Mouse (Mus musculus) embryo, embryonic 10.5 days (tissue): ENCODE results near the gene Nrxn2.
A peak's percentile ranks its signal among the peaks of the same experiment; 100 is the strongest.

Experiments
- DNase-seq: peaks from one replicate; pipeline ENCODE4 v3.0.0-alpha.2; 2015; ENCODE audit warnings: low spot score

Gene Nrxn2

DNA sequence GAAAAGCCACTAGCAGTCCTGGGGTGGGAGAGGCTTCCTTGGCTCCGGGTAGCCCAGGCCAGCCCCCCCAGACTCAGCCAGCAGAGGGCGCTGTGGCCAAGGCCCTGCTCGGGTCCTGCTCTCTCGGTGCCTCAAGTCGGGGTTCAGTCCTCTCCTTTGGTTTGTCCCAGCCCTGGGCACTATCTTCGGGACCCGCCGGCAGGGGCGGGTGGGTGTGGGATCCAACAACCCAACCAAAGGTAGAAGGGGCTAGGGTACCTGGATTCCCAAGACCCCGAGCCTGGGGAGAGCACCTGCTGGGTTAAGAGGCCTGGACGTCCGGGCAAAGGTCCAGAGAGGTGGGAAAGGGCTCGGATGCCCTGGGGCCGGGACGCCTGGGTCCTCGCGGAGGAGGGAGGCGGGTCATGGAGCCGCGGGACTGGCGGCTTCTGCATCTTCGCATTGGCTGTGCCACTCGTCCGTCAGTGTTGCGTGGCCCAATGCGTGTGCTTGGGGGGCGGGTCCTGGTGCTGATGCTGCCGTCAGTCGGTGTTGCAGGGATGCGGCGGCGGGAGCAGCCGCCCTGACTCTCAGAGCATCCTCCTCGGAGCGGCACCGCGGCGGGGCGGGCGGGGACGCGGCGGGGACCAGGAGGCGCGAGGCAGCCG lies at the start of gene Nrxn2:
Nrxn2 (plus strand) TSS at position 499 of the 647 bp plus-strand sequence.
- DNase-seq: peak; percentile 94

DNA sequence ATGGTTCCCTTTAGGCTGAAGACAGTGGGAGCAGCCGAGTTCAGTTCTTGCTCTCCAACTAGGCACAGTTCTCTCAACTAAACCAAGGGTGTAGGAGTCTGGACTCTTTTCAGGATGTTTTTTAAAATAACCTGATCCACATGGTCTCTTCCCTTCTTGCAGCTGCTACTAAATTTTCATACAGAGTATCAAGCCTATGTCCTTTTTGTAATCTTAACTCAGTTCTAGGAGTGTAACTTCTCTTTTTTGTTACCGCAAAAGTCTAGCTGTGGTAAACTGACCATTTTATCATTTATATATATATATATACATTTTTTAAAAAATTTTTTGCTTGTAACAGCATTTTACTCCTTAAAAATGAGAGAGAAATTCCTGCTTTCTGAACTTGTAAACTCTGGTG lies 48.4 kb upstream of the Nrxn2 start:
- DNase-seq: no peak

DNA sequence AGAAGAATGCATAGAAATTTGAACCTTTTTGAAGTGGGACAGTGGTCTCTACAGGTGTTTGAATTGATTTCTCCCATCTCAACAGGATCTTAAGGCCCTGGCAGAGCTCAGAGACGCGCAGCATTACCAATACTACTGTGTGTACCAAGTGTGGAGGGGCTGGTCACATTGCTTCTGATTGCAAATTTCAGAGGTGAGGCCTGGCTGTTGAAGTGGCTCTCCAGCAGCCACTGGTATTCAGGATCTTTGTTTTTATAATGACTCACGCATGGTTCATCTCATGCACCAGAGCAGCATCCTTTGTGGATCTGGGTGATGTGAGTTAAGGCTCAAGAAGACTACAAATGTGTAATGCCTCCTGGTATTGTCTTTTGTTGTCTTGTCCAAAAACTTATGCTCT lies 46.1 kb upstream of the Nrxn2 start:
- DNase-seq: no peak

DNA sequence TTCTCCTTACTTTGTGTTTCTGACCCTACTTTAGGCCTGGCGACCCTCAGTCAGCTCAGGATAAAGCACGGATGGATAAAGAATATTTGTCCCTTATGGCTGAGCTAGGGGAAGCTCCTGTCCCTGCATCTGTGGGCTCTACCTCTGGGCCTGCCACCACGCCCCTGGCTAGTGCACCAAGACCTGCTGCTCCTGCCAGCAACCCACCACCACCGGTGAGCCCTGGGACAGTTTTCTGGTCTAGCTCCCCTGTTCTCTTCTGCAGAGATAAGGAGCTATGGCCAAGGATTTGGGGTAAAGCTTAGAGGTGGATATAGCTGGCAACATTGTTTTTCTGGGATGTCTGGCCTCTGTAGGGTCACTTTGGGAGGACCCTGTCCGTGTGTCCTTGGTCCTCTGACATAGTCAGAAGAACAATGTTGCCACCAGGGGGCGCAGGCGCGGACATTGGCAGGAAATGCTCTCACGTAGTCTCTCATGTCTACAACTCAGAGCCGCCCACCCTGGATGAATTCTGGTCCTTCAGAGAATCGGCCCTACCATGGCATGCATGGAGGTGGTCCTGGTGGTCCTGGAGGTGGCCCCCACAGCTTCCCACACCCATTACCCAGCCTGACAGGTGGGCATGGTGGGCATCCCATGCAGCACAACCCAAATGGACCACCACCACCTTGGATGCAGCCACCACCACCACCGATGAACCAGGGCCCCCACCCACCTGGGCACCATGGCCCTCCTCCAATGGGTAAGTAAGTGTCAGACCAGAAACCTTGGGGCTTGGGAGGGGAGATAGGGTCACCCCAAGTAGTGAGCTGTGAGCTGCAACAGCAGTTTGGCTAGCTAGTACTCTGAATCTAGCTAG lies 44.8 kb upstream of the Nrxn2 start:
- DNase-seq: peak; percentile 82

DNA sequence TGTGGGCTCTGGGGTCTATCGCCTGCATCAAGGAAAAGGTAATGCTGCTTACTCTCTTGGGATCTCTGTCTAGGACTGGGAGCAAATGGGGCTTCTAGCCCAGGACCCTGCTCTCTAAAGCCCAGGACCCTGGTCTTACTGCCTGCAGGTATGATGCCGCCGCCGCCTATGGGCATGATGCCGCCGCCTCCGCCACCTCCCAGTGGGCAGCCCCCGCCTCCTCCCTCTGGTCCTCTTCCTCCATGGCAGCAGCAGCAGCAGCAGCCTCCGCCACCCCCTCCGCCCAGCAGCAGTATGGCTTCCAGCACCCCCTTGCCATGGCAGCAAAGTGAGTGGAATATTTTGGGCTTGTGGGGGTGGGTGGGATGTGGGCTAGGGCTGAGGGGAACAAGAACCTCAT lies 44.0 kb upstream of the Nrxn2 start:
- no peak for DNase-seq

DNA sequence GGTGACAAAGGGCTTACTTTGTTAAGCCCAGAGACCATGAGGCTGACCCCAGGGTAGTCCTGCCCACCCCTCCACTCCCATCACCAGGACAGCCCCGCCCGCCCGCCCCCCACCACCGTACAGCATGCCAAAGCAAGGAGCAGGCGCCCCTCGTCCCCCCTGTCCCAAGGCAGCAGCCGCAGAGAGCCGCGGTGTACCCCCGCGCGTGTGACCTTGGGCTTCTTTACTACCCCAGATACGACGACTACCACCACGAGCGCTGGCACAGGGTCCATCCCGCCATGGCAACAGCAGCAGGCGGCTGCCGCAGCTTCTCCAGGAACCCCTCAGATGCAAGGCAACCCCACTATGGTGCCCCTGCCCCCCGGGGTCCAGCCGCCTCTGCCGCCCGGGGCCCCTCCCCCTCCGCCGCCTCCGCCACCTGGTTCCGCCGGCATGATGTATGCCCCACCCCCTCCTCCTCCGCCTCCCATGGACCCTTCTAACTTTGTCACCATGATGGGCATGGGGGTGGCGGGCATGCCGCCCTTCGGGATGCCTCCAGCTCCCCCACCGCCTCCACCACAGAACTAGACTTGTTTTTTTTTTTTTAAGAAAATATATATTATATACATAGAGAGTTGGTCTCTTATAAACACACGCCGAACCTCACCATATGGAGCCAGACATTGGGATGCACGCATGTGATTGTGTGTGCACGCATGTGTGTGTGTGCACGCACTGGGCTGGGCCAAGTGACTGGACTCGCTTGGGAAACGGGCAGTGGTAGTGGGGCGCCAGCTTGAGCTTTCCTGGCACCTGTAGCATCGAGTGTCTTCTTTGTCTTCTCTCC lies 42.9 kb upstream of the Nrxn2 start:
- no peak for DNase-seq

DNA sequence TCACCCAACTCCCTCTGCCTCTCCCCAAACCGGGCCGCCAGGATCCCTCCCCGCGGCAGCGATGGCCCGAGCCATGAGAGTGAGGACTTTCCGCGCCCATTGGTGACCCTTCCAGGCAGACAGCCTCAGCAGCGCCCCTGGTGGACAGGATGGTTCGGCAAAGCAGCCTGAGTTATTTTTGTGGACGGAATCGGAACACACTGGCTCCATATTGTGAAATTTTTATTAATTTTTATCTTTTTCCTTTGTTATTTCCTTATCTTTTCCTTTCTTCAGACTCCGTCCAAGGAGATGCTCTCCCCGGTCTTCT lies 42.3 kb upstream of the Nrxn2 start:
- peak; percentile 62 for DNase-seq

DNA sequence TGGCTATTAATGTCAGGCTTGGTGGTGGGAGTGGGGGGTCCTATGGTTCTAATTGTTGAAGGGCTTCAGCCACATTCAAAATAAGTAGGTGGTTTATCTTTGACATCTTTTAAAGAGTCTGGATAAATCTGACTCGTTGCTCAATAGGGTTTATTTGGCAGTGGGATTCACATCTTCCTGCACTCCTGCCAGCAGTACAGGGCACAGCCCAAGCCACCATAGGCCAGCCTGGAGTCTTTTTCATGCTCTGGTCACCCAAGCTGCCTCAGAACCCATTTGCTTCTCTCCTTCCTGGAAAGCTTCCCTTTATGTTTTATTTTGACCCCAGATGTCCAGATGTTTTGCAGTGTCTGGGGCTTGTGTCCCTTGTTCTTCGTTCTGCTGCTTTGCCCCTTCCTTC lies 41.9 kb upstream of the Nrxn2 start:
- DNase-seq: no peak

DNA sequence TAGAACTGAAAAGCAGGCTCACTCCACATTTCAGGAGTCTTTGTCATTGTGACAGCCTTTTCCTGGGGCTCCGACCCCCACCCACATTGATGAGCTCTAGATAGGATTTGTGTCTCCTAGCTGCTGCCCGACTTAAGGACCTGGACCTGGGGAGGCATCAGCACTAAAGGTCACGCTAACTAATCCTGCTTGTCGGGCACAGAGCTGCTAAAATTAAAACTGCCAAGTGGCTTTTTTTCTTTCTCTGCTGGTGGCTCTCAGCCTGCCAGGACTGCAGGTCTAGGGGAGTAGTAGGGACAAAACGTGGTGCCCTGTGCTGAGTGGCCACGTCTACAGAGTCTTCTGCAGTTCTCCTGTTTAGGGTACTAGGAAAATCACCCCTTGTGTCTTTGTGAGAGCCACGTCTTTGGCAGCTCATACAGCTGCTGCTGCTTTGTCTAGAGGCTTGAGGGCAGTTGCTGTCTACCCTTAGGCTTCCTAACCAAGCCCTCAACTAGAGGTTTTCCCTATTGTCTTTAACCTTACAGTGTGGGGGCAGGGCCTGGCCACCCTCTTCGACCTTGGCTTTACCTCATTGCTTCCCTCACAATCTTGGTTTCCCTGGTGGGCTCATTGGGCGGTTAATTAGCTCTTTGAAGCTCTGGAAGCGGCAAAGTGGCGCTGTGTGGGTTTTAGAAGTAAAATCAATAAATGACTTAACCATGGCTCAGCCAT lies 41.0 kb upstream of the Nrxn2 start:
- peak; percentile 49 for DNase-seq

DNA sequence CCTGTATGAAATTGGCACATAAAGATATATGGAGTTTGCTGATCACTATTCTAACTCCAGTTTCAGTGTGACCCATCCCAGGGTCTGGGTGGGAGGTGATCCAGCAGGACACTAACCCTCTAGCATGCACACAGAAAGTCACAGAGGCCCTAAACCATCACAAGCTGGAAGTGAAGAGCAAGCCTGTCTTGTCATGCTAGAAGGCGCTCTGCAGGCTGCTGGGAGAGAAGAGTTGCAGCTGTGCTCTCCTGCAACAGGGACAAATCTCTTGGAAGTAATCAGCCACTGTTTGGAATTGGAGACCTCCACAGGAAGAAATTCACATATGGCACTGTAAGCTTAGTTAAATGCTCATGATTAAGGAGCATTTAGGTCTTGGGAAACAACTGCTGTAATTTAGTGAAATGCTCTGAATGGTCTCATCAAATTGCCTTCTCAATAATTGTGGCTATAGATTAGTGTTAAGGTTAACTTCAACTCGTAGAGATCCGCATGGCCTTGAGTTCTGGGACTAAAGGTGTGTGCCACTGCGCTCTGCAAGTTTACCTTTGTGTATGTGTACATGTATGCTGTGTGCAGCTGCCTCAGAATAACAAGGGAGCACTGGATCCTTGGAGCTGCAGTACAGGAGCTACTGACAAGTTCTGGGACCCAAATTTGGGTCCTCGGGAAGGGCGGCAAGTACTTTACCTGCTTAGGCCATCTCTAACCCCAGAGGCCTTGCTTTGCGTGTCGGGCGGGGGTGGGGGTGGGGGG lies 37.9 kb upstream of the Nrxn2 start:
- DNase-seq: no peak

DNA sequence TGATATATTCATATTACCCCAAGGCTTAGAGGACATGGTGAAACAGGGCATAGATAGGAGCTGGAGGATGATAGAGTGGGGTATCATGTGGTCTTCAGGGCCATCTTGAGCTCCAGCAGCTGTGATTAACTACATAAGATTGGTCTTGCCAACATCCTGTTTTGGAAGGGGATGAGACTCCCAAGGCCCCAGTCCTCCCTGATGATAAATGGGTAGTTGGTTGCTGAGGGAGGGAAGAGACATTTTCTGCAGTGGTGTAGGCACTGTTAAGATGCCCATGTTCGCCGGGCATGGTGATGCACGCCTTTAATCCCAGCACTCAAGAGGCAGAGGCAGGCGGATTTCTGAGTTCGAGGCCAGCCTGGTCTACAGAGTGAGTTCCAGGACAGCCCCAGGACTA lies 37.3 kb upstream of the Nrxn2 start:
- DNase-seq: no peak

DNA sequence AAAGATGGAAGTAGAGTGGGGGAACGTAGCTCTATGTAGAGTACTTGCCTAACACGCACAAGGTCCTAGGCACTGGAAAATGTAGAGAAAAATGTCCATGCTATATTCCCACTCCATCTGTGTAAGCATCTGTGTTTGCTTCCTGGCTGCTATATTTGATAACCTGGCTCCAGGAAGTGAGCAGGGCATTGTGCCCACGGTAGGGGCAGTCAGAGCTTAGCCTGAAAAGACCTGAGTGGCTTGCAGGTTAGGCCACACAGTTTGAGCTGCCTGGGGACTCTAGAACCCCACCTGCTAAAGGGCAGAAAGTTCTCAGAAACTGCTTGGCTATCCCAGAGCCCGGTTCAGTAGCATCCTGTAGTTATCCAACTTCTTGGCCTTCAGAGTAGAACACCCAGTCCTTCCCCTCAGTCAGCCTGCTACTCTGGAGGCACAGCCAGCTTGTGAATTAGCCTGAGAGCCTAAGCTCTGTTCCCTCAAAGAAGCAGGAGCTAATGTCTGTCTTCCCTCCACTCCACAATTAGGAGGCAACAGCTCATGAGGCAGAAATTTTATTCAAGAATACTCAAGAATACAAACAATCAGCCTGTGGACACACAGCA lies 36.1 kb upstream of the Nrxn2 start:
- DNase-seq: no peak

DNA sequence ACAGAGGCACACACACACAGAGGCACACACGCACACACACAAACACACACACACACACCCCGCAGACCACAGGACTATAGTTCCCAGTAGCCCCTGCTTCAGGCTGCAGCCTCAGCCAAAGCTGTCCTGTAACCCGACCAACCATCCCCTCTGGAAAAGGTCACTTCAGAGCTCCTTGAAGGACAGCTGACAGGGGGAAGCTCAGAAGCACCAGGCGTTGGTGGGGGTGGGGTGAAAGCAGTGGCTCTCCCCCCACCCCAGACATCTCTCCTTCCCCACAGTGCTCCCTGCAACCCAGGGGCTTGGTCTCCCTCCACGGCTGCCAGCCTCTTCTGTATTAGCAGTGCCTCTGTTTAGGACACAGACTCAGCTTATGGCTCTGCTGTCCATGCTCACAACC lies 35.1 kb upstream of the Nrxn2 start:
- no peak for DNase-seq

DNA sequence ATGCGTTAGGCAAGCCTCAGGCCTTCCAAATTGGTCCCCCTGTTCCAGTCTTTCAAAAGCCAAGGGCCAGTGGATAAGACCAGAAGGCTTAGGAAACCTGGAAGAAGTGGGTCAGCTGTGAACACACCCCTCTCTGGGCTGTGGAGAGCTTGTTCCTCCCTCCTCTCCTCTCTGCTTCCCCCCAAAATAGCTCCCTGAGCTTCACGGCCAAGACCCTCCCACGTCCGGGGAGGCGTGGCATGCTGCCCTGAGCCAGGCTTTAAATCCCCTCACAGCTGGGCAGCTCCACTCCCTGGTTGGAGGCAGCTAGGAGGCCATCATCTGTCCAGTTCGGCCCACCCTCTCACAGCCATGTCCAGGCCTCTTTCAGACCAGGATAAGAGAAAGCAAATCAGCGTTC lies 34.4 kb upstream of the Nrxn2 start, which contains the start of gene Pygm:
Pygm (plus strand) TSS at position 272 of the 400 bp plus-strand sequence.
- DNase-seq: peak; percentile 40

DNA sequence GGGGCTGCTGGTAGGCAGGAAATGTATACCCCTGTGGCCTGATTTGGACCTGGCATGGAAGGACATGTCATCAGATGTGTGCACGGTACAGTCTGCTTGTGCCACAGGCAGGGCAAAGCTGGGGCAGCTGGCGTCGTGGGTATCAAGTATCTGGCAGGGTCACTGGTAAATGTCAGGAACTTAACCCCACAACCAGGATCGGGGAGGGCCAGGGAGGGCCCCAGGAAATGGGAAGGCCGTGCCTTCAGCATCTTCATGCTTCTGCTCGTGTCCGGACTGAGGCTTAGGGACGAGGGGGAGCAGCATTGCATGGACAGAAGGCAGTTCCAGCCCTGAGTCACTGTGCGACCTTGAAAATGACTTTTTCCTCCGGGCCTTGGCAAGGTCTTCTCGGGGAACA lies 33.6 kb upstream of the Nrxn2 start:
- no peak for DNase-seq

DNA sequence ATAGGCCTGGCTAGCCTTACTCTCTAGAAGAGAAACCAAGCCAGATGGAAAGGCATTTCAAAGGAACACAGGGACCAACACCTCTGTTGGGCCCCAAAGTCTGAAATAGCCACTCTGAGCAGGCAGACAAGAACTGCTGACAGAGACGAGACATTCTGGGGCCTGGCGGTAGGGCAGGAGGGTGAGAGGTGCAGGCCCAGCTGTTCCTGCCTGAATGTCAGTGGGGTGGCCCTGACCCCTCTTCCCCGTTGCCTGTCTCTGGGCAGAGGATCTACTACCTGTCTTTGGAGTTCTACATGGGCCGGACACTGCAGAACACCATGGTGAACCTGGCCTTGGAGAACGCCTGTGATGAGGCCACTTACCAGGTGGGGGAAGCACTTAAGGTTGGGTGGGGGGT lies 33.1 kb upstream of the Nrxn2 start:
- DNase-seq: no peak

DNA sequence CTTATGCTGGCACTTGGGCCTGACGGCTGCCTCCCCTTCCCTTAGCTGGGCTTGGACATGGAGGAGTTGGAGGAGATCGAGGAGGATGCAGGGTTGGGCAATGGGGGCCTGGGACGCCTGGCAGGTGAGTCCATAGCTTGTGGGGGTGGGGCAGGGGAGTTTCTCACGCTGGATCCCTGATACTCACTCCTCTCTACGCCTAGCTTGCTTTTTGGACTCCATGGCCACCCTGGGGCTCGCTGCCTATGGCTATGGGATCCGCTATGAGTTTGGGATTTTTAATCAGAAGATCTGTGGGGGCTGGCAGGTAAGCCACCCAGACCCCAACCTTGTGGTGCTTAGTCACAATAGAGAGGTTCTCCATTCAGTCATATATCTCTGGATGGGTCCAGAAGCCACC lies 32.7 kb upstream of the Nrxn2 start:
- DNase-seq: no peak

DNA sequence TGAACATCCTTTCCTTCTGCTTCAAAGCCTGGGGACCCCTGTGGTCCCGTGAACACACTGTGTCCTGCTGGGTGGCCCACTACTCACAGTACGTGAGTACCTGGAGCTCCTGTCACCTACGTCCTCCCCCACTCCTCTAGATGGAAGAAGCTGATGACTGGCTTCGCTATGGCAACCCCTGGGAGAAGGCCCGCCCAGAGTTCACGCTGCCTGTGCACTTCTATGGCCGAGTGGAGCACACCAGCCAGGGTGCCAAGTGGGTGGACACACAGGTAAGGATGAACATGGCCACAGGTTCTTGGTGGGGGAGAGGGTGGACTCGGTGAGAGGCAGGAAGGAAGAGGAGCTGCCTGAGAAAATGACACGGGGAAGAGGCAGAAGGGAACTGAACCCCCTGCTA lies 32.3 kb upstream of the Nrxn2 start:
- DNase-seq: no peak

DNA sequence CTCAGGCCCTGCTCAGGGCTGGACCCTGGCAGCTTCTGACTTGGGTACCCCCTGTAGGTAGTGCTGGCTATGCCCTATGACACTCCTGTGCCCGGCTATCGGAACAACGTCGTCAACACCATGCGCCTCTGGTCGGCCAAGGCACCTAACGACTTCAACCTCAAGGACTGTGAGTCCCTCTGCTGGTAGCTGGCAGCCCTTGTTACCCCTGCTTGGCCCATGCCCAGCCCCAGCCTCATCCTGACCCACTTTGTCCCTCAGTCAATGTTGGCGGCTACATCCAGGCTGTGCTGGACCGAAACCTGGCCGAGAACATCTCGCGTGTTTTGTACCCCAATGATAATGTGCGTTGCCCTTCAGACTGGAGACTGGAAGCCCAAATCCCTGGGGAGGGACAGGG lies 30.5 kb upstream of the Nrxn2 start:
- no peak for DNase-seq

DNA sequence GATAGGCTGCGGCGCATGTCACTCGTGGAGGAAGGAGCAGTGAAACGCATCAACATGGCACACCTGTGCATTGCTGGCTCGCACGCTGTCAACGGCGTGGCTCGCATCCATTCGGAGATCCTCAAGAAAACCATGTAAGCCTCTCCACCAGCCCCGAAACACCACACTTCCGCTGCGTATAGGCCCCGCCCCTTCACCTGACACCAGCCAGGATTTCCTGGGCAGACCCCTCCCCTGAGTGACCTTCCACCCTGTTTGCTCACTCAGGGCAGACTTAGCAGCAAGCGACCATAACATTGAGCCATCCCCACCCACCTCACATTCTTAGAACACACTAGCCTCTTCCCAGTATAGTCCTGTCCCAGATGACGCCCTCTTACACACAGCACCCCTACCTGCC lies 28.7 kb upstream of the Nrxn2 start:
- peak; percentile 54 for DNase-seq

DNA sequence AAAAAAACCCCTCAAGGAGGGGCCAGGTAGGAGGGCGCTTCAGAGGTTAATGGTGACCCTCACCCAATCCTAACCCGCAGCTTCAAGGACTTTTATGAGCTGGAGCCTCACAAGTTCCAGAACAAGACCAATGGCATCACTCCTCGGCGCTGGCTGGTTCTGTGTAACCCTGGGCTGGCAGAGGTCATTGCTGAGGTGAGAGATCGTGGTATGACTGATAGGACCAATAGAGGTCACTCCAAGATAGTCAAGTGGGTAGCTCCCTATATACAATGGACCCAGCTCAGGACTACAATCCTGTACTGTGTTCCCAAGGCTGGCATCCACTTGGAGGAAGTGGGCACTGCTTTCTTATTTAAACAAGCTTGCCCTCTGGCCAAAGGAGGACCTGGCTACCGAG lies 28.3 kb upstream of the Nrxn2 start:
- no peak for DNase-seq
